Mouse (Mus musculus) brain, embryonic 14.5 days (tissue): ENCODE data around the gene Wfdc6a.

Source experiments
- CTCF ChIP-seq: fragments of 200-500 bp; IDR thresholded peaks from 2 replicates; pipeline ENCODE4 v1.5.1; 2012; ENCODE audit warnings: inconsistent platforms, mild to moderate bottlenecking, moderate library complexity, borderline replicate concordance; ENCODE audit not compliant: insufficient read depth, insufficient read length; ENCODE audit errors: extremely low read depth
- POLR2A ChIP-seq: fragments of 200-500 bp; IDR thresholded peaks from 2 replicates; pipeline ENCODE4 v1.6.1; 2012; ENCODE audit warnings: mild to moderate bottlenecking, inconsistent platforms, borderline replicate concordance; ENCODE audit not compliant: poor library complexity, insufficient read depth, insufficient read length, severe bottlenecking; ENCODE audit errors: extremely low read depth

GRCm38 (mm10) chr2:164542132-164542531 is 43.1 kb downstream of the Wfdc6a start:
- TF ChIP-seq CTCF: no peak
- no peak for TF ChIP-seq POLR2A
